In genomic region chr4:154781391-154781790, GRCm38 (mm10) we compare ENCODE assay signal across 11 mouse cellular contexts. TPM values are rescaled to one million over a fixed set of nuclear protein-coding genes. Genes with fewer than 3 reads are reported as not detected.
DNase-seq lines count a peak whose midpoint lies in the region; ATAC-seq and TF ChIP-seq lines count a peak whose summit lies in the region.
"Had no signal": no experiment of that assay in that cellular context is flagged by ENCODE, and none has a peak within 500 bp of the region (broad histone marks: within the 10 kb centered on the region; RNA-seq: fewer than 3 reads in every experiment).

No protein-coding gene starts in this region.

- no peak for TF ChIP-seq CTCF in kidney, adult 2 months (conservative IDR thresholded peaks at IDR 0.05; ENCODE audit: insufficient read depth, insufficient read length, low read depth, low read length)

- H3K27me3 ChIP-seq in kidney, adult 2 months (replicated peaks; ENCODE audit: control insufficient read depth, insufficient read depth, low read length), result no peaks in the 10 kb centered on the region
- H3K27me3 ChIP-seq in limb, embryonic 14.5 days (ENCODE audit: control insufficient read depth, insufficient read depth, low read length), result 0 out of 2 replicates have a peak, but pooled peaks cover 6% of the 10 kb centered on the region
- no peaks in the 10 kb centered on the region; the same call in 1 of the 2 replicates for H3K27me3 ChIP-seq in liver, embryonic 11.5 days (replicated peaks; ENCODE audit: control insufficient read depth, insufficient read depth, low read length)

- 31% methylated on average over 11 of the region's 11 CpGs for WGBS in kidney, adult 2 months
- 12% methylated on average over 10 of the region's 11 CpGs for WGBS in limb, embryonic 14.5 days
- 45% methylated on average over 11 of the region's 11 CpGs for WGBS in liver, embryonic 11.5 days

- intact Hi-C loops in heart, postnatal 25 days (cut with DNase I), result no loop called here

- no peak overlapping the region for H3K4me2 ChIP-seq in limb, embryonic 14.5 days (replicated peaks; ENCODE audit: low read depth, low read length, severe bottlenecking)
- no peak overlapping the region for H3K4me2 ChIP-seq in liver, embryonic 11.5 days

- no peak overlapping the region for H3K27ac ChIP-seq in kidney, adult 2 months (ENCODE audit: insufficient read depth, low read depth, low read length)
- no peak overlapping the region for H3K27ac ChIP-seq in limb, embryonic 14.5 days (replicated peaks; ENCODE audit: low read depth, low read length)
- no peak overlapping the region for H3K27ac ChIP-seq in liver, embryonic 11.5 days (ENCODE audit: low read depth, low read length)

- no peaks in the 10 kb centered on the region for H3K9me3 ChIP-seq in limb, embryonic 14.5 days (ENCODE audit: control insufficient read depth, low read length)
- H3K9me3 ChIP-seq in liver, embryonic 11.5 days (ENCODE audit: control insufficient read depth, low read length), result no peaks in the 10 kb centered on the region

- no peak overlapping the region for H3K4me3 ChIP-seq in kidney, adult 2 months (ENCODE audit: insufficient read depth, low read depth, low read length)
- H3K4me3 ChIP-seq in limb, embryonic 14.5 days (replicated peaks; ENCODE audit: low read length), result no peak overlapping the region
- no peak overlapping the region for H3K4me3 ChIP-seq in liver, embryonic 11.5 days (ENCODE audit: low read depth, low read length)

- peaks cover 14% of the 10 kb centered on the region; the same call in 1 of the 2 replicates for H3K4me1 ChIP-seq in kidney, adult 2 months (ENCODE audit: control insufficient read depth, insufficient read depth, low read length)
- H3K4me1 ChIP-seq in limb, embryonic 14.5 days (ENCODE audit: control insufficient read depth, insufficient read depth, low read length), result peaks cover 23% of the 10 kb centered on the region
- H3K4me1 ChIP-seq in liver, embryonic 11.5 days (replicated peaks; ENCODE audit: control insufficient read depth, insufficient read depth, low read length), result no peaks in the 10 kb centered on the region

- peak overlapping the region; percentile 8; the same call in 1 of the 2 replicates for H3K9ac ChIP-seq in limb, embryonic 14.5 days (ENCODE audit: low read depth, low read length, severe bottlenecking)
- no peak overlapping the region for H3K9ac ChIP-seq in liver, embryonic 11.5 days (ENCODE audit: low read depth, low read length)

- TF ChIP-seq POLR2A in kidney, adult 2 months (IDR thresholded peaks at IDR 0.05; ENCODE audit: low read depth, low read length), result no peak
- no peak for TF ChIP-seq POLR2A in limb, embryonic 14.5 days (IDR thresholded peaks at IDR 0.05; ENCODE audit: borderline replicate concordance, extremely low read depth, insufficient read depth, insufficient read length)

- ATAC-seq in limb, embryonic 14.5 days (ENCODE audit: low FRiP score, low read depth), result no peak
- no peak for ATAC-seq in liver, embryonic 11.5 days (replicated peaks; ENCODE audit: low FRiP score)

- peak; percentile 9 to 45 for DNase-seq in adrenal gland, adult (ENCODE audit: inconsistent age in 2 of 2, low spot score in 1 of 2)
- no peak for DNase-seq in adrenal gland, postnatal 4 days (ENCODE audit: low spot score in 2 of 2)
- peak; percentile 62 for DNase-seq in embryo, embryonic 10 days (ENCODE audit: low spot score)
- peak; percentile 56 for DNase-seq in kidney, adult 2 months
- peak; percentile 30 for DNase-seq in limb, embryonic 14.5 days (ENCODE audit: low spot score)
- DNase-seq in ovary, adult 18-20 months (ENCODE audit: low spot score), result no peak
- no peak for DNase-seq in liver, embryonic 11.5 days (ENCODE audit: low spot score)
- no peak for DNase-seq in heart, postnatal 25 days (ENCODE audit: low spot score)
- DNase-seq: cerebellum, adult 9-10 months had no signal

- H3K36me3 ChIP-seq in kidney, adult 2 months (ENCODE audit: control insufficient read depth, insufficient read depth, low read length), result no peaks in the 10 kb centered on the region
- H3K36me3 ChIP-seq in limb, embryonic 14.5 days (ENCODE audit: control insufficient read depth, insufficient read depth, low read length), result no peaks in the 10 kb centered on the region
- no peaks in the 10 kb centered on the region for H3K36me3 ChIP-seq in liver, embryonic 11.5 days (ENCODE audit: control insufficient read depth, insufficient read depth, low read length)
- H3K36me3 ChIP-seq: G1E had no signal

RNA-seq across cellular contexts. Expression of gene Ttc34, which starts 55.9 kb away (rescaled TPM):
- total RNA-seq in adrenal gland, postnatal 4 days (2021), result under 1 TPM; 0.31 to 0.62 TPM
- polyA plus RNA-seq in kidney, adult 2 months (2012; rRNA removed), result 0.05 TPM in 1 of 2 replicates, not detected in the other
- 0.09 and 0.13 TPM in 2 replicates for polyA plus RNA-seq in limb, embryonic 14.5 days (2012; rRNA removed)
- polyA plus RNA-seq in limb, embryonic 14.5 days (2014; fragmentation: Nextera tagmentation; extraction: Ambion mirVana), result 0.06 and 0.10 TPM in 2 replicates
- polyA plus RNA-seq in liver, embryonic 11.5 days (2014; fragmentation: Nextera tagmentation; extraction: Ambion mirVana), result 0.10 TPM in 1 of 2 replicates, not detected in the other
- total RNA-seq in heart, postnatal 25 days (2021), result under 1 TPM in 1 of 2 experiments, not detected in 1; 0.17 TPM
- polyA plus RNA-seq: G1E; liver, embryonic 16.5 days had no signal

Comparison
In these comparisons a context has a peak if more than half of its experiments do, and no peak if none do; other contexts are left out.
1. DNase-seq: peak in adrenal gland, adult (2 of 2), embryo, embryonic 10 days (single experiment), kidney, adult 2 months (single experiment) and limb, embryonic 14.5 days (single experiment); none in adrenal gland, postnatal 4 days (0 of 2), ovary, adult 18-20 months (single experiment), liver, embryonic 11.5 days (single experiment) and heart, postnatal 25 days (single experiment).